Mouse (Mus musculus): ENCODE results near the gene Spint2.

- TF ChIP-seq GATA1 (IDR thresholded peaks at IDR 0.05; ENCODE audit: borderline replicate concordance, low read length), result no peak
- no peak for TF ChIP-seq FLI1 (IDR thresholded peaks at IDR 0.05; ENCODE audit: low read length)
Measured at GRCm38 (mm10) chr7:29293131-29294065, 11.7 kb upstream of the Spint2 start.
